Mouse (Mus musculus) liver, embryonic 13.5 days (tissue): ENCODE results near the gene Moxd2. TPM values are rescaled to one million over a fixed set of nuclear protein-coding genes. Genes with fewer than 3 reads are reported as not detected.
A peak's percentile ranks its signal among the peaks of the same experiment; 100 is the strongest.

ENCODE experiments used
- ATAC-seq: fragments of 200-750 bp; cut with Nextera tagmentation; 2 replicates; pipeline ENCODE4 v1.8.0; 2017; ENCODE audit warnings: low read depth, mild to moderate bottlenecking, moderate number of reproducible peaks, moderate library complexity
- DNase-seq: peaks from one replicate; pipeline ENCODE4 v3.0.0; 2022
- H3K27ac ChIP-seq: fragments of 300-500 bp; sonication (generic); 2 replicates; pipeline ENCODE4 v1.5.1; 2015; ENCODE audit warnings: moderate library complexity, mild to moderate bottlenecking, inconsistent platforms
- H3K27me3 ChIP-seq: fragments of 300-500 bp; sonication (generic); 2 replicates; pipeline ENCODE4 v1.6.1; 2015; ENCODE audit warnings: mild to moderate bottlenecking, inconsistent platforms
- H3K36me3 ChIP-seq: fragments of 300-500 bp; sonication (generic); 2 replicates; pipeline ENCODE4 v1.6.1; 2015; ENCODE audit warnings: mild to moderate bottlenecking, inconsistent platforms
- H3K4me1 ChIP-seq: fragments of 300-500 bp; sonication (generic); replicated peaks from 2 replicates; pipeline ENCODE4 v1.6.1; 2015; ENCODE audit warnings: inconsistent platforms
- H3K4me2 ChIP-seq: fragments of 300-500 bp; sonication (generic); 2 replicates; pipeline ENCODE4 v1.6.1; 2015; ENCODE audit warnings: inconsistent platforms, mild to moderate bottlenecking, moderate library complexity
- H3K4me3 ChIP-seq: fragments of 300-500 bp; sonication (generic); replicated peaks from 2 replicates; pipeline ENCODE4 v1.5.1; 2015; ENCODE audit warnings: mild to moderate bottlenecking, inconsistent platforms
- H3K9ac ChIP-seq: fragments of 300-500 bp; sonication (generic); 2 replicates; pipeline ENCODE4 v1.6.1; 2015; ENCODE audit warnings: mild to moderate bottlenecking, inconsistent platforms
- H3K9me3 ChIP-seq: fragments of 300-500 bp; sonication (generic); replicated peaks from 2 replicates; pipeline ENCODE4 v1.6.1; 2016; ENCODE audit warnings: inconsistent platforms
- WGBS: fragments of 180-500 bp; shearing (Covaris S2); methylation state at CpG from one replicate; pipeline ENCODE4 v1.1.7; 2015; ENCODE audit not compliant: insufficient replicate concordance; 5-methylcytosine and 5-hydroxymethylcytosine counted together
- polyA plus RNA-seq: library from polyadenylated mRNA; unstranded; fragments of >200 nt; fragmentation: Nextera tagmentation; extraction: Ambion mirVana; gene quantifications from 2 replicates; pipeline ENCODE4 v1.2.1, GENCODE M21; 2015

Gene Moxd2
- polyA plus RNA-seq, result not detected in 2 replicates

DNA sequence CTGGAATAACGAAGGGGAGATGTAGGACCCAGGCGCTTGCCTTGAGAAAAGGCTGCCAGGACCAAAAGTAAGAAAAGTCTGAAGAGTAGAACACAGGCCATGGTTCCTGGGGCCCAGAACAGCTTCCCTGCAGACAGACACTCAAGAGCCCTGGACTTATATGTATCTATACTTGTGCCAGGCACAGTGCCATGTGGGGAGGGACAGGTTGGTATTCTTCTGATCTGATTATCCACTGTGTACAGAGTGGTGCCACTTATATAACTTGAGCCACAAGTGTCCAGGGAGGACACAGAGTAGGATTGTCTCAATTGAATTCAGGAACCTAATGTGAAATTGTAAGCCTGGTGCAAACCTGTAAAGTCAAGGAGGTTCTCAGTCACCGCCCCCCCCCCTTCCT, at the start of gene Moxd2:
Moxd2 (minus strand) TSS at position 101 of the 400 bp plus-strand sequence.
- 71% methylated on average over 3 of the region's 3 CpGs for WGBS
- ATAC-seq, result no peak
- H3K27ac ChIP-seq, result no peak within 1 kb of the TSS
- no peak within 1 kb of the TSS for H3K4me3 ChIP-seq
- H3K9ac ChIP-seq, result no peak within 1 kb of the TSS
- H3K27me3 ChIP-seq, result no peaks in the 10 kb centered on the region
- no peaks in the 10 kb centered on the region for H3K4me1 ChIP-seq
- H3K36me3 ChIP-seq, result no peaks in the 10 kb centered on the region
- no peak within 1 kb of the TSS for H3K4me2 ChIP-seq
- no peak for DNase-seq
- no peaks in the 10 kb centered on the region for H3K9me3 ChIP-seq

DNA sequence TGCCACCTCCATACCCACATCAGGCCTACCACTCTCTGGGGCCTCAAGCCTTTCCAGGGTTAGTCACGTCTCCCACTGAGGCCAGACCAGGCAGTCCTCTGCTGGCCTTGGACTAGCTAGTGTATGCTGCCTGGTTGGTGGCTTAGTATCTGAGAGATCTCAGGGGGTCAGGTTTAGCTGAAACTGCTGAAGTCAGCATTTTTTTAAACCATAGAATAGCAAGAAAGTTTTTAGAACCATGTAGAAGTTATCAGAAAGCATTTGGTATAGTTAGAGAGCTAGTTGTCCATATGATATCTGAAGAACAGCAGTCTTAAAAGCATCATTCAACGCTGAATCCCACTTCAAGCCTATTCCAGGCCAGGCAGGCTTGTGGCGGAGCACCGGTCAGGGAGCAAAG, 32.7 kb upstream of the Moxd2 start:
- ATAC-seq, result no peak
- no peak overlapping the region for H3K4me2 ChIP-seq
- H3K4me1 ChIP-seq, result no peaks in the 10 kb centered on the region
- no peak overlapping the region for H3K4me3 ChIP-seq
- no peak for DNase-seq
- no peaks in the 10 kb centered on the region for H3K9me3 ChIP-seq
- no peak overlapping the region for H3K9ac ChIP-seq
- WGBS, result 63% methylated on average over 4 of the region's 4 CpGs
- no peaks in the 10 kb centered on the region for H3K36me3 ChIP-seq
- no peaks in the 10 kb centered on the region for H3K27me3 ChIP-seq
- H3K27ac ChIP-seq, result no peak overlapping the region

DNA sequence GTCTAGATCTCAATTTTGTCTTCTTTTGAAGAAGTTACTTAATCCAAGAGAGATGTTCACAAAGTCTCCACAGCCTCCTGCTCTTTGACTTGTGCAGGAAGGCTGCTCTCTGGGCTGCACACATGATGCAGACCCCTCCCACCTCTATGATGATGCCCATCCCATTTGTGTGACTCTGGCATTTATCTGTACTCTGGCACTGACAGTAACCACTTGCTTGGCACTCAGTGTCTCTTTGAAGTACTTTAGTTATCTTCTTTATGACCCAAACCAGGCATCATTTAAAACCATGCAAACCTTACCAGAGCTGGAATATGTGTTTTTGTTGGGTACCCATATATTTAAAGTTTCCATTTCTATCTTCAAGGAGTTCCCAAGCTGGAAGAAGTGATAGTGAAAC, 13.0 kb upstream of the Moxd2 start, which contains the start of gene Prss58:
Prss58 (minus strand) TSS at position 101 of the 400 bp plus-strand sequence.
- no peak for ATAC-seq
- H3K4me1 ChIP-seq, result no peaks in the 10 kb centered on the region
- H3K9me3 ChIP-seq, result no peaks in the 10 kb centered on the region
- H3K4me3 ChIP-seq, result no peak within 1 kb of the TSS
- H3K4me2 ChIP-seq, result no peak within 1 kb of the TSS
- no peaks in the 10 kb centered on the region for H3K27me3 ChIP-seq
- H3K9ac ChIP-seq, result no peak within 1 kb of the TSS
- no peaks in the 10 kb centered on the region for H3K36me3 ChIP-seq
- no peak within 1 kb of the TSS for H3K27ac ChIP-seq
- no peak for DNase-seq

DNA sequence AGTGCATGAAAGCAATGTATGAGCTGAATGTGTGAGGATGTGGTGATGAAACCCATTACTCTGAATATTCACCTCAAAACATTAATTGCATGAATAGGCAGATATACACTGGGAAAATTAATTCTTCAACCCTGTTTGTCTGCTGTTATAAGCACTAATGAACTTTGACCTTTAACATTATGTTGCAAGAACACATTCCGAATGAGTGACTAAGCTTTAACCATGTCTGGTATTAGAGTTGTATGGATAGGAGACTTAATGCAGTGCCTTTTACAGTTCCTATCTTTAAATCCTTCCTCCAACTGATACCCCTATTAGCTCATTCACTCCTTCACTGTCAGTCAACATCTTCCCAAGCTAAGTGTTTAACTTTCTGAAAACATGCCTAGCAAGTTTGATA, 7.4 kb upstream of the Moxd2 start:
- Histone ChIP-seq H3K27ac (no peak overlapping the region), H3K9ac (no peak overlapping the region), H3K27me3 (no peaks in the 10 kb centered on the region), H3K36me3 (no peaks in the 10 kb centered on the region), H3K4me2 (no peak overlapping the region), H3K9me3 (no peaks in the 10 kb centered on the region), H3K4me3 (no peak overlapping the region), H3K4me1 (no peaks in the 10 kb centered on the region)
- ATAC-seq, result no peak
- no peak for DNase-seq
- WGBS, result 68% methylated on average over 1 of the region's 1 CpGs

DNA sequence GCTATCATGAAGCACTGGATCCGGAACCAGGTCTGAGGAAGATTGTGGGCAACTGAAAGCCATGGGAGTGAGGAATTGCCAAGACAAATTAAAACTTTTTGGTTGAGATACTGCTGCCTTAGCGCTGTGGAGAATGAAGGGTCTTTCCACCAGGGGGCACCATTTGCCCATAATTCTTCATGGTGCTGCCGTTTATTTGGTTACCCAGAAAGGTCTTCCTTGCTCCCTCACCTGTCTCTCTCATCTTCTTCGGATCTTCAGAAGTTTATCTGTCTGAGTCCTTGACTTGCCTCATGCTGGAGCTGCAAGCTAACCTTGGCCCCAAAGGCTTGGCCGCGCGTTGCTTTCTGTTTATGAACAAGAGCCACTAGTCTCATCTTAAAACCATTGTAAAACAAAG, 6.3 kb upstream of the Moxd2 start:
- no peak overlapping the region for H3K4me2 ChIP-seq
- WGBS, result 26% methylated on average over 7 of the region's 7 CpGs
- ATAC-seq, result no peak
- H3K4me3 ChIP-seq, result no peak overlapping the region
- no peaks in the 10 kb centered on the region for H3K36me3 ChIP-seq
- no peaks in the 10 kb centered on the region for H3K27me3 ChIP-seq
- H3K9ac ChIP-seq, result no peak overlapping the region
- no peaks in the 10 kb centered on the region for H3K4me1 ChIP-seq
- H3K9me3 ChIP-seq, result no peaks in the 10 kb centered on the region
- H3K27ac ChIP-seq, result no peak overlapping the region
- DNase-seq, result peak; percentile 4

DNA sequence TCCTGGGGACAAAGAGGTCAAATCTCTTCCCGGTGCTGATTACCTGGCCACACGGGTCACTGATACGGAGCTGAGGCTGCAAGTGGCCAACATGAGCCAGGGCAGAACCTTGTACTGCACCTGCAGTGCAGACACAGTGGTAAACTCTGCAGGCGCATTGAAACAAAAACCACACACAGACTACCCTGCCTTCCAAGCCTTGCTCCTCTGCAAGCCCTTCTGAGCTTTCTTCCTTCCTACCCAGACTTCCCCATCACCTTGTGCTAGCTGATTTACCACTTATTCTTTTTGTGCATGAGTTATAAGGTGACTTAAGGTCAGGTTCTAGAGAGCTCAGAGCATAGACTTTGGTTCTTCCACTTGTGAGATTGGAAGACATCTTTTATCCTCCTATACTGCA, 4.5 kb upstream of the Moxd2 start:
- Histone ChIP-seq H3K4me3 (no peak overlapping the region), H3K4me1 (no peaks in the 10 kb centered on the region), H3K4me2 (no peak overlapping the region), H3K9me3 (no peaks in the 10 kb centered on the region), H3K27ac (peak overlapping the region; percentile 55; the same call in 1 of the 2 replicates), H3K27me3 (no peaks in the 10 kb centered on the region), H3K36me3 (no peaks in the 10 kb centered on the region), H3K9ac (no peak overlapping the region)
- 35% methylated on average over 4 of the region's 4 CpGs for WGBS
- no peak for ATAC-seq
- no peak for DNase-seq

DNA sequence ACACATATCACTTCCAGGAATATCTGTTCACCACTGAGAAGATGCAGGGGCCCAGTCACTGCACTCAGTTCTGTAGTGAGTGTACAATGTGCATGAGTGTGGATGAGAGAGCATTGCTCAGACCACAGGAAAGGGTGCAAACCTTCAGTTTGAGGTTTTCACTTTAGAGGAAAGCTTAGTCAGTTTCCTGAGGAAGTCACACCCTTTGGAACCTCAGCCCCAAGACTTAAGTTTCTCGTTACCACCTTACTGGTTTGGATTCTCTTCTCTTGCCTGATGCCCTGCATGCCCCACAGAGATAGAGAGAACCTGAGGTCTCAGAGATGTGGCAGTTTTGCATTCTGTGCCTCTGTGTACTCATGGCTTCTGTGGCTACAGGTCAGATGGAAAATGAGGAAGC, 3.7 kb upstream of the Moxd2 start:
- WGBS, result 15% methylated on average over 1 of the region's 1 CpGs
- Histone ChIP-seq H3K36me3 (no peaks in the 10 kb centered on the region), H3K4me1 (no peaks in the 10 kb centered on the region), H3K9me3 (no peaks in the 10 kb centered on the region), H3K27me3 (no peaks in the 10 kb centered on the region), H3K9ac (no peak overlapping the region), H3K4me2 (no peak overlapping the region), H3K27ac (no peak overlapping the region), H3K4me3 (no peak overlapping the region)
- DNase-seq (peak; percentile 2), ATAC-seq (peak; percentile 62)

DNA sequence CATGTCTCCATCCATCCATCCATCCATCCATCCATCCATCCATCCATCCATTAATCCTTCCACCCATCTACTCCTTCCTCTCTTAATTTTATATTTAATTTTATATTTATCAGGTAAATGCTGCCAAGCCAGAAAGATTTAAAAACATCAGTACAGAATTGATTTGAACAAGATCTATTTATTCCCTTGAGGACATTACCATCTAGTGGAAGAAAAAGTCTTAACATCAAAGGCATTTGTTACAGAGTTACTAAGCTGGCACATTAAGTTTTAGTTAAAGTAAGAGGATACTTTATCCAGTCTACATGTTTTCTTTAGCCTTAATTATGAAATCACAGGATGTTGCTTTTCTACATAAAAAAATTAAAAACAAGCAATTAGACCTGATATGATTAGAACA, 42.0 kb downstream of the Moxd2 start:
- Histone ChIP-seq H3K27ac (no peak overlapping the region), H3K9me3 (no peaks in the 10 kb centered on the region), H3K9ac (no peak overlapping the region), H3K4me1 (no peaks in the 10 kb centered on the region), H3K4me3 (no peak overlapping the region), H3K27me3 (no peaks in the 10 kb centered on the region), H3K36me3 (no peaks in the 10 kb centered on the region), H3K4me2 (no peak overlapping the region)
- no peak for ATAC-seq
- DNase-seq, result no peak

Other genes with a start within 250 kb of the Moxd2 start
- not detected in 2 replicates for gene Prss58, start 12.9 kb upstream of the Moxd2 start, polyA plus RNA-seq
- gene 1700074P13Rik, start 53.1 kb upstream of the Moxd2 start, polyA plus RNA-seq, result not detected in 2 replicates
- gene Gm4744, start 64.4 kb upstream of the Moxd2 start, polyA plus RNA-seq, result not detected in 2 replicates
- gene 1810009J06Rik, start 77.3 kb upstream of the Moxd2 start, polyA plus RNA-seq, result not detected in 2 replicates
- gene Gm2663, start 112.0 kb upstream of the Moxd2 start, polyA plus RNA-seq, result not detected in 2 replicates
- gene 2210010C04Rik, start 148.0 kb upstream of the Moxd2 start, polyA plus RNA-seq, result not detected in 2 replicates